Mouse (Mus musculus): Measurements from ENCODE around the gene Atp6v0b.

- TF ChIP-seq USF1 (IDR thresholded peaks at IDR 0.05; ENCODE audit: low read depth) (no peak), CTCF (IDR thresholded peaks at IDR 0.05; ENCODE audit: control insufficient read depth, insufficient read depth, insufficient read length) (no peak), MAX (IDR thresholded peaks at IDR 0.05) (no peak), MYOD1 (IDR thresholded peaks at IDR 0.05; ENCODE audit: control insufficient read depth, insufficient read length, low read depth) (no peak), CEBPB (IDR thresholded peaks at IDR 0.05; ENCODE audit: low read depth) (no peak), MYOG (IDR thresholded peaks at IDR 0.05; ENCODE audit: control insufficient read depth, extremely low read depth, insufficient read length) (no peak), FOSL1 (IDR thresholded peaks at IDR 0.05; ENCODE audit: insufficient read depth, low read length, poor library complexity, severe bottlenecking) (no peak)
Observed at GRCm38 (mm10) chr4:117887920-117888319, 787 bp upstream of the Atp6v0b start.
